Mouse (Mus musculus): ENCODE data around the gene Abcb11.

DNA sequence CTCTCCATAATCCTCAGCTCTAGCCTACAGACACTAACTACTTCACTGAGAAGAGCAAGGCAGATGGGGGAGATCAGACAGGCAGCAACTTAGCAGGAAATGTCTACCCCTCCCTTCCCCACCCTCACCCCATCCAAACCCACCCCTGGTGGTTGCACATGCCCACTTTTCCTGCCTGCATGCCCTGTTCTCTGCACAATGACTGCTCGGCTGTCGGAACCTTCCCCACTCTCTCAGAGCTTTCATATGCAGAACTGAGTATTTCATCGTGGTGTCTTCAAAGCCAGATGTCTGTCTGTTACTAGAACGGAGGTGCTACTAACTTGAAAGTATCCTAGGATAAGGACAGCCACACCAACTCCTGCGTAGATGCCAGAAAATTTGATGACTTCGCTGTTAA is 34.3 kb downstream of the Abcb11 start:
- no peak for TF ChIP-seq POLR2A (IDR thresholded peaks at IDR 0.05; ENCODE audit: borderline replicate concordance, control insufficient read depth, low read depth, low read length)
- TF ChIP-seq CTCF (IDR thresholded peaks at IDR 0.05; ENCODE audit: control insufficient read depth, insufficient read depth, low read length): no peak

All from bone marrow, adult 2 months (tissue).